Mouse (Mus musculus): ENCODE measurements around the gene Tmem80. TPM values are rescaled to one million over a fixed set of nuclear protein-coding genes. Genes with fewer than 3 reads are reported as not detected.

The Tmem80 gene
- polyA plus RNA-seq (2015; fragmentation: Nextera tagmentation; extraction: Ambion mirVana): 42.2 and 47.4 TPM in 2 replicates

- peak; percentile 97 for ATAC-seq (ENCODE audit: insufficient number of reproducible peaks, low FRiP score, low TSS enrichment, low read depth)
- under 1% methylated on average over 104 of the region's 105 CpGs for WGBS
- peak within 1 kb of the TSS; percentile 87 for H3K4me2 ChIP-seq (replicated peaks)
These were observed at the start of gene Tmem80, which contains the start of gene Deaf1 for GRCm38 (mm10) chr7:141327469-141328372. Tmem80 (plus strand) TSS chr7:141327739. Deaf1 (minus strand) TSS chr7:141327690.

GRCm38 (mm10) chr7:141278766-141279590 is 48.6 kb upstream of the Tmem80 start, which contains the start of gene Sct:
Sct (minus strand) TSS chr7:141279133.
- no peak within 1 kb of the TSS for H3K27ac ChIP-seq (replicated peaks)
- no peaks in the 10 kb centered on the region for H3K36me3 ChIP-seq
- peaks cover 11% of the 10 kb centered on the region for H3K4me1 ChIP-seq
- 2% methylated on average over 41 of the region's 46 CpGs for WGBS
- peak within 1 kb of the TSS; percentile 48 for H3K4me3 ChIP-seq (replicated peaks)
- ATAC-seq (ENCODE audit: insufficient number of reproducible peaks, low FRiP score, low TSS enrichment, low read depth): no peak; the same call in 1 of the 2 replicates
- peak within 1 kb of the TSS; percentile 35 for H3K9ac ChIP-seq
- 0 out of 2 replicates have a peak, but pooled peaks cover 3% of the 10 kb centered on the region for H3K27me3 ChIP-seq
- no peaks in the 10 kb centered on the region for H3K9me3 ChIP-seq (replicated peaks)
- peak within 1 kb of the TSS; percentile 96 for H3K4me2 ChIP-seq (replicated peaks)

More at GRCm38 (mm10) chr7:141327469-141328372, at the start of gene Tmem80, which contains the start of gene Deaf1:
- no peaks in the 10 kb centered on the region for H3K9me3 ChIP-seq (replicated peaks)
- H3K4me1 ChIP-seq: peaks cover 29% of the 10 kb centered on the region
- H3K27me3 ChIP-seq: no peaks in the 10 kb centered on the region
- H3K36me3 ChIP-seq: peaks cover 16% of the 10 kb centered on the region
- peak within 1 kb of the TSS; percentile 87 for H3K9ac ChIP-seq
- H3K27ac ChIP-seq (replicated peaks): peak within 1 kb of the TSS; percentile 99
- H3K4me3 ChIP-seq (replicated peaks): peak within 1 kb of the TSS; percentile 65

- no peak for ATAC-seq (ENCODE audit: insufficient number of reproducible peaks, low FRiP score, low TSS enrichment, low read depth)
- H3K4me2 ChIP-seq (replicated peaks): no peak overlapping the region
- H3K27me3 ChIP-seq: 0 out of 2 replicates have a peak, but pooled peaks cover 3% of the 10 kb centered on the region
- H3K27ac ChIP-seq (replicated peaks): no peak overlapping the region
- no peak overlapping the region for H3K9ac ChIP-seq
- WGBS: 52% methylated on average over 6 of the region's 6 CpGs
- H3K4me1 ChIP-seq: peaks cover 11% of the 10 kb centered on the region
- no peaks in the 10 kb centered on the region for H3K9me3 ChIP-seq (replicated peaks)
- H3K36me3 ChIP-seq: no peaks in the 10 kb centered on the region
- no peak overlapping the region for H3K4me3 ChIP-seq (replicated peaks)
These were observed 46.1 kb upstream of the Tmem80 start for GRCm38 (mm10) chr7:141281442-141281841.

- WGBS: 80% methylated on average over 4 of the region's 4 CpGs
- H3K9me3 ChIP-seq (replicated peaks): no peaks in the 10 kb centered on the region
- H3K9ac ChIP-seq: no peak overlapping the region
- no peak overlapping the region for H3K4me2 ChIP-seq (replicated peaks)
- 0 out of 2 replicates have a peak, but pooled peaks cover 3% of the 10 kb centered on the region for H3K27me3 ChIP-seq
- no peak overlapping the region for H3K27ac ChIP-seq (replicated peaks)
- ATAC-seq (ENCODE audit: insufficient number of reproducible peaks, low FRiP score, low TSS enrichment, low read depth): no peak
- H3K4me1 ChIP-seq: peaks cover 11% of the 10 kb centered on the region
- H3K36me3 ChIP-seq: no peaks in the 10 kb centered on the region
- H3K4me3 ChIP-seq (replicated peaks): no peak overlapping the region
These were observed 44.8 kb upstream of the Tmem80 start for GRCm38 (mm10) chr7:141282756-141283155.

- Histone ChIP-seq H3K36me3 (no peaks in the 10 kb centered on the region), H3K4me2 (replicated peaks) (no peak overlapping the region), H3K9me3 (replicated peaks) (no peaks in the 10 kb centered on the region), H3K27ac (replicated peaks) (no peak overlapping the region), H3K4me1 (peaks cover 12% of the 10 kb centered on the region), H3K4me3 (replicated peaks) (no peak overlapping the region), H3K27me3 (peaks cover 21% of the 10 kb centered on the region), H3K9ac (no peak overlapping the region)
- 69% methylated on average over 3 of the region's 3 CpGs for WGBS
- no peak for ATAC-seq (ENCODE audit: insufficient number of reproducible peaks, low FRiP score, low TSS enrichment, low read depth)
These were observed 39.5 kb upstream of the Tmem80 start for GRCm38 (mm10) chr7:141288042-141288441.

- H3K9me3 ChIP-seq (replicated peaks): no peaks in the 10 kb centered on the region
- 2% methylated on average over 46 of the region's 46 CpGs for WGBS
- ATAC-seq (ENCODE audit: insufficient number of reproducible peaks, low FRiP score, low TSS enrichment, low read depth): no peak
- peaks cover 49% of the 10 kb centered on the region for H3K27me3 ChIP-seq
- H3K4me1 ChIP-seq: peaks cover 29% of the 10 kb centered on the region
- peak within 1 kb of the TSS; percentile 37 for H3K9ac ChIP-seq
- H3K4me2 ChIP-seq (replicated peaks): peak within 1 kb of the TSS; percentile 98
- H3K36me3 ChIP-seq: peaks cover 4% of the 10 kb centered on the region
- peak within 1 kb of the TSS; percentile 53 for H3K4me3 ChIP-seq (replicated peaks)
- H3K27ac ChIP-seq (replicated peaks): no peak within 1 kb of the TSS
These were observed 35.5 kb upstream of the Tmem80 start, which contains the start of gene Drd4 for GRCm38 (mm10) chr7:141291921-141292582. Drd4 (plus strand) TSS chr7:141292006.

GRCm38 (mm10) chr7:141292583-141293388 is 34.8 kb upstream of the Tmem80 start:
- WGBS: 39% methylated on average over 15 of the region's 15 CpGs
- peak overlapping the region; percentile 53 for H3K4me3 ChIP-seq (replicated peaks)
- H3K27ac ChIP-seq (replicated peaks): no peak overlapping the region
- peaks cover 49% of the 10 kb centered on the region for H3K27me3 ChIP-seq
- peak overlapping the region; percentile 37; the same call in 1 of the 2 replicates for H3K9ac ChIP-seq
- H3K9me3 ChIP-seq (replicated peaks): no peaks in the 10 kb centered on the region
- H3K4me2 ChIP-seq (replicated peaks): peak overlapping the region; percentile 98
- peaks cover 29% of the 10 kb centered on the region for H3K4me1 ChIP-seq
- H3K36me3 ChIP-seq: peaks cover 9% of the 10 kb centered on the region
- no peak for ATAC-seq (ENCODE audit: insufficient number of reproducible peaks, low FRiP score, low TSS enrichment, low read depth)

- WGBS: under 1% methylated on average over 53 of the region's 53 CpGs
- ATAC-seq (ENCODE audit: insufficient number of reproducible peaks, low FRiP score, low TSS enrichment, low read depth): no peak
- Histone ChIP-seq H3K27me3 (peaks cover 49% of the 10 kb centered on the region), H3K9ac (no peak overlapping the region), H3K27ac (replicated peaks) (no peak overlapping the region), H3K4me2 (replicated peaks) (peak overlapping the region; percentile 67), H3K9me3 (replicated peaks) (no peaks in the 10 kb centered on the region), H3K36me3 (peaks cover 16% of the 10 kb centered on the region), H3K4me1 (peaks cover 29% of the 10 kb centered on the region), H3K4me3 (replicated peaks) (peak overlapping the region; percentile 38)
These were observed 33.6 kb upstream of the Tmem80 start for GRCm38 (mm10) chr7:141293852-141294471.

GRCm38 (mm10) chr7:141294479-141294878 is 33.1 kb upstream of the Tmem80 start:
- no peak for ATAC-seq (ENCODE audit: insufficient number of reproducible peaks, low FRiP score, low TSS enrichment, low read depth)
- Histone ChIP-seq H3K4me1 (peaks cover 29% of the 10 kb centered on the region), H3K27ac (replicated peaks) (no peak overlapping the region), H3K9ac (no peak overlapping the region), H3K4me2 (replicated peaks) (peak overlapping the region; percentile 67), H3K4me3 (replicated peaks) (peak overlapping the region; percentile 38), H3K27me3 (peaks cover 49% of the 10 kb centered on the region), H3K36me3 (peaks cover 21% of the 10 kb centered on the region), H3K9me3 (replicated peaks) (no peaks in the 10 kb centered on the region)
- WGBS: 8% methylated on average over 22 of the region's 22 CpGs

All from embryonic facial prominence, embryonic 15.5 days (tissue).